Mouse (Mus musculus): ENCODE results near the gene Myo1b.

The Myo1b gene

GRCm38 (mm10) chr1:51852314-51852713 lies 63.6 kb downstream of the Myo1b start:
- DNase-seq (ENCODE audit: low read depth, low spot score), result no peak

DNA sequence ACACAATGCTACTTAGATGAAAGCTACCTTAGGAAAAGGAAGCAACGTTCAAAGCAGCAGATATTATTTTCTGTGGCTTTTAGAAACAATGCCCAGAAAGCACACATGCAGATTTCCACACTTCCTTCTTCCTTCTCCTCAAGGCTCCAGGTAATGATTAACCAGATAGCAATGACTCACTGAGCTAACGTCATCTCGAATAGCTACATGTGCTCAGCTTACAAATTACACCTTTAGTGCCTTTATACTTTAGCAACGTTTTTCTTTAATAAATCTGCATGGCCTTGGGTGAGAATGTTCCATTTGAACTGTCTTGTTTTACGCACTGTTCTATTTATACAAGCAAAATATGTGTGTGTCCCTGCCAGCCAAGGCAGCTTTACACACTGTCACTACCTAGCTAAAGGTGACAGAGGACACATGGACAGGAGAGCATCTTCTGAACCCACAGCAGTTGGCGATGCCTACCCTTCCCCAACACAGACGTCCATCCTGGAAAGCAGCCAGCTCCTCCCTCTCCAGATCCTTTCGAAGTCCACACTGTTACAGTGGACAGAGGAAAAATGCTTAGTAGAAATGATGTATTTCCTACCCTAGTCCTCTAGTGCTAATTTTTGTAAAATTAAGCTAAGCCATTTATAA lies 66.2 kb downstream of the Myo1b start:
- DNase-seq (ENCODE audit: low read depth, low spot score), result no peak

DNA sequence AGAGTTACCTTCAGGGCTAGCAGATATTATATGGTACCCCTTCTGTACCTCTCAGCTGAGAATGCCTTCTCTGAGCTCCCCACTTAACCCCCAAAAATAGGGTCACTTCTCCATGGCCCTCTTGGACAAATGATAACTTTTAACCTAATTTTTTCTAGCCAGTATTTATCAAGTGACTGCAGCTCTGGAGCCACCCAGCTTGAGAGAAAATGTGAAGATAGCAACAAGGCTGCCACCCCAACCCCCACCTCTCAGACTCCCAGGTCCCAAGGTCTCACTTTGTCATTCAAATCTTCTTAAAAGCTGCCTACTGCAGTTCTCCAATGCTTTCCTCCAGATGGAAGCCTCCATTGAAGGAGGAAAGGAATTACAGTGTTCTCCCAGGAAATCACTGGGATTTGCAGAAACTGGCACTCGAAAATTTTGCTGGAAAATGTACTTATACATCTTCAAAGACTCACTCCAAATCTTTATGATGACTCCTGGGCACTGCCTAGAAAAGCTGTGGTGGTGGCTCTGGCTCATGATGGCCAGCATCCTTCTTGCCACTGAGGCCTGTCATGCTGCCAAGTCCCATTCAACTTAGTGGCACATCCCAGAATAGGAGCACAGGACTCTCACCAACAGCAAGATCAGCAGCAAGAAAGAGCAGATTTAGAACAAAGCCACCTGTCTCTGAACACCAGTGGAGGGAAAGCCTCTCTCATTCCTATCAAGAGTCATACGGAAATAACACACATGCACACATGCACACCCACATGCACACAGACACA lies 70.4 kb downstream of the Myo1b start:
- no peak for DNase-seq (ENCODE audit: low read depth, low spot score)

- DNase-seq (ENCODE audit: low read depth, low spot score), result no peak
Measured at GRCm38 (mm10) chr1:51837845-51838623, 77.8 kb downstream of the Myo1b start.

GRCm38 (mm10) chr1:51837311-51837710 lies 78.6 kb downstream of the Myo1b start:
- no peak for DNase-seq (ENCODE audit: low read depth, low spot score)

DNA sequence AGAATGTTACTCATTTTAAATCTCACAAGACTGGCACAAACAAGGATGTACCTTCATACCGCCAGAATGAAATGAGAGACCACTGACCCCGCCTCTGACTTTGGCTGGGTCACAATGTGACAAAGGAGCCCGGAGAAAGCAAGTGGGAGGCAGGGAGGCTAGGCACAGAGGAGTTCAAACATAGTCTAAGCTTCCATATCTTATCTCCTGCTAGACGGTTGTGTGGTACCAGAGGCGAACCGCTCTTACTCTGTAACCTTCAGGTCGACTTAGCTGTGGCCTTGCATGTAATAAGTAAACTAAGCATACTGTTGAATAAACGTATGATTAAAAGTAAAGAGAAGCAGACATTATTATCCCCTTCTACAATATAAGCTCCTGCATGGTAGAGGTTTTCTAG lies 80.1 kb downstream of the Myo1b start:
- DNase-seq (ENCODE audit: low read depth, low spot score), result no peak

DNA sequence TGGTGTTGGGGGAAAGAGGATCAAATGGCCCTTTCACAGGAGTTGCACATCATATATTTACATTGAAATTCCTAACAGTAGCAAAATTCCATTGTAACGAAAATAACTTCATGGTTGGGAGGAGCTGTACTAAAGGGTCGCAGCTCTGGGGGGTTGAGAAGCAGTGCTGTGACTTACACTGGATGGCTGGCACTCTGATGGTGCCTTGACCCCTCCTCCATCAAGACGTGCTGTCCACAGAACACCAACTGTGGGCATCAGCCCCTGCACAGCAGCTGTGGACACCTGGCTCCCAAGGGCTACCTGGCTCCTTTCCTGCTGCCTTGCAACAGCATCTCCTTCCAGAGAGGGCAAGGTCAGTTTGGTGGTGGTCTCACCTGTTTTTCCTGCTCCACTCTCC lies 81.8 kb downstream of the Myo1b start:
- no peak for DNase-seq (ENCODE audit: low read depth, low spot score)

DNA sequence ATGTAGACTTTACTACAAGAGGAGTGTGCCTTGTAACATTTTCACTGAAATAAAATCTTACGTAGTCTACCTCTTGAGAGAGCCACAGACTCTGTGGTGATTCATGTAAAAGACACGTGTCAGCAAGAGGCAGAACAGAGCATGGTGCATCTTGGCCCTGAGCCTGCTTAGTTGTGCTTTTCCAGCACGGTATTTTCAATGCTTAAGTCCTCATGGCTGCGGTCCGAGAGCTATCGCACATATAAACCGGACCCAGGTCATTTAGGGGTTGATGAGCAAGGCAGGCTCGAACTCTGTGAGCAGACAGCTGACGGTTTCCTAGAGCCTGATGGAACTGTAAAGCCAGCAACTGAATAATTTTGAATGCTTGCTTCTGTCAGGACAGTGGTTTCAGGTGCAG lies 86.5 kb downstream of the Myo1b start:
- no peak for DNase-seq (ENCODE audit: low read depth, low spot score)

- no peak for DNase-seq (ENCODE audit: low read depth, low spot score)
Measured at GRCm38 (mm10) chr1:51822531-51822930, 93.3 kb downstream of the Myo1b start.

- no peak for DNase-seq (ENCODE audit: low read depth, low spot score)
Measured at GRCm38 (mm10) chr1:51821701-51822495, 94.0 kb downstream of the Myo1b start.

GRCm38 (mm10) chr1:51820520-51820919 lies 95.4 kb downstream of the Myo1b start:
- no peak for DNase-seq (ENCODE audit: low read depth, low spot score)

DNA sequence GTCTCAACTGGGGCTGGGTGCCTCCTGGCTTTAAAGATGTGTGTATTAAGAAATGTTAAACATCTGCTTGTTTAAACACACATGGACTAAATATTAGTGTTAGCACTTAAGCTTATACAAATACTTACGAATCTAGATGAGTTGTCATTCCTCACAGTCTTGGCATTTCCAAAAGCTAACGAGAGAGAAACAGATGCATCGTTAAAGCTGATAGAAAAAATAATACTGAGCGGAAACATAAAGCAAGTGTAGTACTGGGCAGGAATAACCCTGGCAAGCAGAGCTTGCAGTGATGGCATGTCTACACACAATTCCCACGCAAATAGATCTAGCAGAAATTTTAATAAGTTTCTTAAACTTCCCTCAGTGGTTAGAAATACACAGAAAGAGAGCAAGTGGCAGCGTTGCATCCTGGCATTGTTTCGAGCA lies 95.8 kb downstream of the Myo1b start:
- no peak for DNase-seq (ENCODE audit: low read depth, low spot score)

DNA sequence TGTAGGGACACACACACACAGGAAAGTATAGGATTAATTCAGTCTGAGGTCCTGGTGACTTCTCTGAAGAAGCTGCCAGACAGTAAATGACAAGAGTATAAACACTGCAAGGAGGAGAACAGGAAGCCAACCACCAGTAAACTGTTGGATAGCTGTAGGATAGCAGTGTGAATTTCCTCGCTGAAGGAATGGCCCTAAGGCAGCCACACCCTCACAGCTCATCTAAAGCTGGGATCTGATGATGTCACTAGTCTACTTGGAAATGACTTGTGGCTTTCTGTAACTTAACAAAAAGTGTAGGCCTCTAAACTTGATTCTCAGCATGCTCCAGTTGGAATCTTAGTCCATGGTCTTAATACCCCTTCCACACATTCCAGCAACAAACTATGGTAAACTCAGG lies 100.2 kb downstream of the Myo1b start:
- no peak for DNase-seq (ENCODE audit: low read depth, low spot score)

DNA sequence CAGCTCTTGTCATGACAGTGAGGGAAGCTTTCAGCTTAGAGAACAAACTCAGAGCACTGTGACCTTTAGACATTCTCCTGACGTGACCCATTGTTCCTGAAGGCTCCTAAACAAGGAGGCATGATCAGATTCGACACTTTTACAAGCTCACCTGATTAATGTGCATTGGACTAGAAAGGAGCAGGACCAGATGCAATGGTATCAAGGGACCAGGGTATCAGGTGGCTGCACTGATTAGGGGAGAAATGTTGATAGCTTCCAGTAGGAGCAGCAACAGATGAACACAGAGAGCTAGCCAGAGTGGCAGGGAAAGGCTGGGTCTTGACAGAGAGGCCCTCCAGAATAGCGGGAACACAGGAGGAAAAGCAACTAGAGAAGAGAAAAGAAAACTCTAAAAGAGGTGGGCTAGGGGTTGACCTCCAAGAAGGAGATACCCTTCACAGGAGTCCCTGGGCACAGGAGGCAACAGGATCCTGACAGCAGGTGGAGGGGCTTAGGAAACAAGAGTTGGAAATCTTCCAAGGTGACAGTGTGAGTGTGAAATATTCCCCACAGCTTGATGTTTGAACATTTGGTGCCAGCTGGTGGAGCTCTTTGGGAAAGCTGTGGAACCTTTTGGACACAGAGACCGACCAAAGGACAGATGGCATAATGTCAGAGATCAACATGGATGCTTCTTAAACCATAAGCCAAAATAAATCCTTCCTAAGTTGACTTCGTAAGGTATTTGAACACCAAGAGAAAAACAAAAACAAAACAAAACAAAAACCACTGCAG lies 100.8 kb downstream of the Myo1b start:
- DNase-seq (ENCODE audit: low read depth, low spot score), result no peak

- DNase-seq (ENCODE audit: low read depth, low spot score), result no peak
Measured at GRCm38 (mm10) chr1:51808847-51809246, 107.0 kb downstream of the Myo1b start.

DNA sequence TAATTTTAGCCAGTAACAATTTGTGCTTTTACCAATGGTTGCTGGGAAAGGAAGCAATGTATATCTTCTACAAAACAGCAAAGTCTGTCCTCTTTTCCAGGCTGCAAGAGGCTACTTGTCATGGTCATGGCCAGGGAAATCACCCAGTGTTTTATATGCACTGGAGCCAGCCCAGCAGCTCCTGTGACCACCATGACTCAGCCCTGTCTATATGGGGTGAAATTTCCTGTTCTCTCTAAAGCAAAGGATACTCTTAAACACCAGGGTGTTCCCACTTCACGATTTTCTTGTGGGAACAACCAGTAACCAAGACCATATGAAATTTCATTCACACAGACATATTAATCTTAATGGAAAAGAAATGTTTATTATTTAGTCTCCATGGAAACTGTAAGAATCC lies 107.6 kb downstream of the Myo1b start:
- DNase-seq (ENCODE audit: low read depth, low spot score), result no peak

GRCm38 (mm10) chr1:51805040-51805610 lies 110.7 kb downstream of the Myo1b start:
- no peak for DNase-seq (ENCODE audit: low read depth, low spot score)

GRCm38 (mm10) chr1:51804296-51805039 lies 111.4 kb downstream of the Myo1b start:
- no peak for DNase-seq (ENCODE audit: low read depth, low spot score)

GRCm38 (mm10) chr1:51798011-51798471 lies 117.8 kb downstream of the Myo1b start:
- DNase-seq (ENCODE audit: low read depth, low spot score), result no peak

Data from embryo, embryonic 11.5 days (tissue).